Mouse (Mus musculus): ENCODE results near the gene Armcx5. TPM values are rescaled to one million over a fixed set of nuclear protein-coding genes. Genes with fewer than 3 reads are reported as not detected.

The Armcx5 gene
- polyA plus RNA-seq, 3 experiments from 2014 or later = 9.6 to 19.9 (median 15.4) TPM

Other genes with a start within 250 kb of the Armcx5 start
- gene AV320801, start 248.1 kb upstream of the Armcx5 start, polyA plus RNA-seq (2017; shearing (Covaris generic)) = not detected
- under 1 TPM in 1 of 3 experiments, not detected in 2; 0.53 TPM for gene Nxf7, start 144.0 kb upstream of the Armcx5 start, polyA plus RNA-seq (2017; shearing (Covaris generic))
- gene Prame, start 115.0 kb upstream of the Armcx5 start, polyA plus RNA-seq (2017; shearing (Covaris generic)) = not detected
- under 1 TPM in 1 of 3 experiments, not detected in 2; 0.44 TPM for gene Tcp11x2, start 48.9 kb upstream of the Armcx5 start, polyA plus RNA-seq (2017; shearing (Covaris generic))
- not detected for gene Tmsb15a, start 17.5 kb upstream of the Armcx5 start, polyA plus RNA-seq (2017; shearing (Covaris generic))
- gene Gprasp1, start within 50 bp of the Armcx5 start, polyA plus RNA-seq (2017; shearing (Covaris generic)) = 10 to 100 TPM; 14.9 to 21.5 (median 20.9) TPM
- gene Bhlhb9, start 54.9 kb downstream of the Armcx5 start, polyA plus RNA-seq (2017; shearing (Covaris generic)) = 10 to 100 TPM in 2 of 3 experiments, 1 to 10 TPM in 1; 9.4 to 15.5 (median 12.9) TPM
- 1 to 10 TPM; 1.1 to 6.4 (median 4.7) TPM for gene Gprasp2, start 96.3 kb downstream of the Armcx5 start, polyA plus RNA-seq (2017; shearing (Covaris generic))